Mouse (Mus musculus) limb, embryonic 15.5 days (tissue): ENCODE data around the gene Il17c. TPM values are rescaled to one million over a fixed set of nuclear protein-coding genes. Genes with fewer than 3 reads are reported as not detected.

Experiments
- ATAC-seq: fragments of 200-750 bp; cut with Nextera tagmentation; 2 replicates; pipeline ENCODE4 v1.8.0; 2017; ENCODE audit warnings: low read depth, moderate TSS enrichment; ENCODE audit not compliant: insufficient number of reproducible peaks, low FRiP score, low TSS enrichment
- H3K27ac ChIP-seq: fragments of 300-500 bp; sonication (generic); 2 replicates; pipeline ENCODE4 v1.5.1; 2015; ENCODE audit warnings: moderate library complexity, mild to moderate bottlenecking, inconsistent platforms
- H3K27me3 ChIP-seq: fragments of 300-500 bp; sonication (generic); 2 replicates; pipeline ENCODE4 v1.6.1; 2015; ENCODE audit warnings: inconsistent platforms
- H3K36me3 ChIP-seq: fragments of 300-500 bp; sonication (generic); 2 replicates; pipeline ENCODE4 v1.6.1; 2015; ENCODE audit warnings: inconsistent platforms
- H3K4me1 ChIP-seq: fragments of 300-500 bp; sonication (generic); 2 replicates; pipeline ENCODE4 v1.6.1; 2015; ENCODE audit warnings: inconsistent platforms
- H3K4me2 ChIP-seq: fragments of 300-500 bp; sonication (generic); 2 replicates; pipeline ENCODE4 v1.6.1; 2015; ENCODE audit warnings: mild to moderate bottlenecking, inconsistent platforms
- H3K4me3 ChIP-seq: fragments of 300-500 bp; sonication (generic); 2 replicates; pipeline ENCODE4 v1.5.1; 2015; ENCODE audit warnings: mild to moderate bottlenecking, inconsistent platforms
- H3K9ac ChIP-seq: fragments of 300-500 bp; sonication (generic); 2 replicates; pipeline ENCODE4 v1.6.1; 2015; ENCODE audit warnings: inconsistent platforms
- H3K9me3 ChIP-seq: fragments of 300-500 bp; sonication (generic); 2 replicates; pipeline ENCODE4 v1.6.1; 2016; ENCODE audit warnings: inconsistent platforms
- WGBS: fragments of 180-500 bp; shearing (Covaris S2); methylation state at CpG from one replicate; pipeline ENCODE4 v1.1.7; 2015; 5-methylcytosine and 5-hydroxymethylcytosine counted together
- polyA plus RNA-seq: library from polyadenylated mRNA; unstranded; fragments of >200 nt; fragmentation: Nextera tagmentation; extraction: Ambion mirVana; gene quantifications from 2 replicates; pipeline ENCODE4 v1.2.1, GENCODE M21; 2015

Il17c gene
- polyA plus RNA-seq, 1 experiment from 2014 or later, result 0.22 TPM

GRCm38 (mm10) chr8:122444058-122444748 is 22.4 kb downstream of the Il17c start:
- Histone ChIP-seq H3K4me3 (peak overlapping the region; percentile 74), H3K4me1 (peaks cover 28% of the 10 kb centered on the region), H3K9ac (peak overlapping the region; percentile 68), H3K4me2 (peak overlapping the region; percentile 98), H3K9me3 (no peaks in the 10 kb centered on the region), H3K27ac (peak overlapping the region; percentile 95), H3K27me3 (no peaks in the 10 kb centered on the region), H3K36me3 (peaks cover 9% of the 10 kb centered on the region; the same call in 1 of the 2 replicates)
- WGBS, result 4% methylated on average over 19 of the region's 19 CpGs
- ATAC-seq, result 0 out of 2 replicates have a peak, but pooled peaks have one; percentile 36

GRCm38 (mm10) chr8:122445203-122445602 is 23.4 kb downstream of the Il17c start:
- 54% methylated on average over 3 of the region's 3 CpGs for whole genome bisulfite sequencing
- Histone ChIP-seq H3K9me3 (no peaks in the 10 kb centered on the region), H3K4me1 (peaks cover 28% of the 10 kb centered on the region), H3K27ac (0 out of 2 replicates have a peak overlapping the region, but pooled peaks have one; percentile 18), H3K27me3 (no peaks in the 10 kb centered on the region), H3K4me2 (no peak overlapping the region), H3K9ac (no peak overlapping the region), H3K4me3 (no peak overlapping the region), H3K36me3 (0 out of 2 replicates have a peak, but pooled peaks cover under 1% of the 10 kb centered on the region)
- no peak for ATAC-seq

- no peak overlapping the region for H3K4me3 ChIP-seq
- H3K27ac ChIP-seq, result no peak overlapping the region
- H3K4me2 ChIP-seq, result no peak overlapping the region
- H3K4me1 ChIP-seq, result no peaks in the 10 kb centered on the region
- no peaks in the 10 kb centered on the region for H3K9me3 ChIP-seq
- 63% methylated on average over 7 of the region's 7 CpGs for WGBS
- no peak for ATAC-seq
- H3K36me3 ChIP-seq, result no peaks in the 10 kb centered on the region
- no peak overlapping the region for H3K9ac ChIP-seq
- peaks cover 4% of the 10 kb centered on the region for H3K27me3 ChIP-seq
Observed at GRCm38 (mm10) chr8:122451161-122451703, 29.4 kb downstream of the Il17c start.

- Histone ChIP-seq H3K9ac (no peak overlapping the region), H3K4me3 (no peak overlapping the region), H3K9me3 (no peaks in the 10 kb centered on the region), H3K4me1 (no peaks in the 10 kb centered on the region), H3K27ac (no peak overlapping the region), H3K4me2 (no peak overlapping the region), H3K27me3 (peaks cover 7% of the 10 kb centered on the region), H3K36me3 (no peaks in the 10 kb centered on the region)
- ATAC-seq, result no peak
- WGBS, result 85% methylated on average over 10 of the region's 10 CpGs
Observed at GRCm38 (mm10) chr8:122452154-122452553, 30.3 kb downstream of the Il17c start.

GRCm38 (mm10) chr8:122454409-122454808 is 32.6 kb downstream of the Il17c start:
- Histone ChIP-seq H3K27ac (no peak overlapping the region), H3K27me3 (peaks cover 25% of the 10 kb centered on the region), H3K4me1 (no peaks in the 10 kb centered on the region), H3K9ac (no peak overlapping the region), H3K36me3 (no peaks in the 10 kb centered on the region), H3K4me3 (no peak overlapping the region), H3K4me2 (no peak overlapping the region), H3K9me3 (no peaks in the 10 kb centered on the region)
- ATAC-seq, result no peak
- WGBS, result 79% methylated on average over 6 of the region's 6 CpGs

GRCm38 (mm10) chr8:122457171-122457570 is 35.4 kb downstream of the Il17c start:
- H3K9ac ChIP-seq, result no peak overlapping the region
- H3K27me3 ChIP-seq, result peaks cover 52% of the 10 kb centered on the region

GRCm38 (mm10) chr8:122459218-122459900 is 37.5 kb downstream of the Il17c start:
- 49% methylated on average over 6 of the region's 6 CpGs for WGBS
- Histone ChIP-seq H3K9me3 (no peaks in the 10 kb centered on the region), H3K4me1 (peaks cover 23% of the 10 kb centered on the region), H3K4me3 (no peak overlapping the region), H3K4me2 (no peak overlapping the region), H3K9ac (no peak overlapping the region), H3K27ac (no peak overlapping the region), H3K36me3 (no peaks in the 10 kb centered on the region), H3K27me3 (peaks cover 67% of the 10 kb centered on the region)
- ATAC-seq, result no peak

More at GRCm38 (mm10) chr8:122457171-122457570, 35.4 kb downstream of the Il17c start:
- Histone ChIP-seq H3K4me2 (no peak overlapping the region), H3K27ac (no peak overlapping the region), H3K36me3 (no peaks in the 10 kb centered on the region), H3K4me3 (no peak overlapping the region), H3K4me1 (peaks cover 23% of the 10 kb centered on the region), H3K9me3 (no peaks in the 10 kb centered on the region)
- no peak for ATAC-seq
- WGBS, result 70% methylated on average over 11 of the region's 11 CpGs

GRCm38 (mm10) chr8:122459990-122460389 is 38.2 kb downstream of the Il17c start:
- H3K27ac ChIP-seq, result no peak overlapping the region
- no peaks in the 10 kb centered on the region for H3K36me3 ChIP-seq
- no peak for ATAC-seq
- no peak overlapping the region for H3K9ac ChIP-seq
- H3K4me3 ChIP-seq, result peak overlapping the region; percentile 33
- H3K4me2 ChIP-seq, result peak overlapping the region; percentile 52
- H3K4me1 ChIP-seq, result peaks cover 23% of the 10 kb centered on the region
- no peaks in the 10 kb centered on the region for H3K9me3 ChIP-seq
- H3K27me3 ChIP-seq, result peaks cover 67% of the 10 kb centered on the region
- WGBS, result 27% methylated on average over 7 of the region's 7 CpGs

- no peak within 1 kb of the TSS for H3K27ac ChIP-seq
- WGBS, result 2% methylated on average over 50 of the region's 56 CpGs
- no peaks in the 10 kb centered on the region for H3K9me3 ChIP-seq
- ATAC-seq, result no peak
- H3K36me3 ChIP-seq, result peaks cover 8% of the 10 kb centered on the region
- peaks cover 23% of the 10 kb centered on the region for H3K4me1 ChIP-seq
- peak within 1 kb of the TSS; percentile 33 for H3K4me3 ChIP-seq
- no peak within 1 kb of the TSS for H3K9ac ChIP-seq
- H3K4me2 ChIP-seq, result peak within 1 kb of the TSS; percentile 52
- H3K27me3 ChIP-seq, result peaks cover 67% of the 10 kb centered on the region
Observed at GRCm38 (mm10) chr8:122460524-122461472, 39.0 kb downstream of the Il17c start, which contains the start of gene Snai3. Gene Snai3 (minus strand): TSS chr8:122460733.

GRCm38 (mm10) chr8:122461473-122462148 is 39.8 kb downstream of the Il17c start:
- Histone ChIP-seq H3K9me3 (no peaks in the 10 kb centered on the region), H3K4me3 (no peak overlapping the region), H3K9ac (no peak overlapping the region), H3K4me2 (no peak overlapping the region), H3K36me3 (peaks cover 16% of the 10 kb centered on the region), H3K27ac (no peak overlapping the region), H3K27me3 (peaks cover 61% of the 10 kb centered on the region), H3K4me1 (peaks cover 23% of the 10 kb centered on the region)
- WGBS, result 49% methylated on average over 11 of the region's 11 CpGs
- no peak for ATAC-seq

- no peak overlapping the region for H3K4me3 ChIP-seq
- peaks cover 25% of the 10 kb centered on the region for H3K36me3 ChIP-seq
- ATAC-seq, result no peak
- H3K9ac ChIP-seq, result no peak overlapping the region
- H3K27ac ChIP-seq, result no peak overlapping the region
- H3K27me3 ChIP-seq, result peaks cover 59% of the 10 kb centered on the region
- 69% methylated on average over 8 of the region's 8 CpGs for WGBS
- H3K4me1 ChIP-seq, result peaks cover 23% of the 10 kb centered on the region
- no peak overlapping the region for H3K4me2 ChIP-seq
- H3K9me3 ChIP-seq, result no peaks in the 10 kb centered on the region
Observed at GRCm38 (mm10) chr8:122462510-122462909, 40.7 kb downstream of the Il17c start.
